Mouse (Mus musculus) adrenal gland, postnatal 36 days (tissue): ENCODE results near the gene Plekha6. TPM values are rescaled to one million over a fixed set of nuclear protein-coding genes. Genes with fewer than 3 reads are reported as not detected.
A peak's percentile ranks its signal among the peaks of the same experiment; 100 is the strongest.

Experiments
- DNase-seq, 2 experiments: peaks; one replicate each; pipeline ENCODE4 v3.0.0; 2021; ENCODE audit warnings: mixed read lengths in 1 of 2
- total RNA-seq, 2 experiments: library from RNA; stranded (reverse); gene quantifications; 2 replicates each; pipeline ENCODE4 v1.2.3; 2021

The Plekha6 gene
- total RNA-seq, 2 experiments from 2014 or later, result 14.3 to 18.8 TPM

- DNase-seq, result no peak
These were observed 18.7 kb downstream of the Plekha6 start for GRCm38 (mm10) chr1:133182706-133183095.

GRCm38 (mm10) chr1:133183141-133183925 is 19.3 kb downstream of the Plekha6 start:
- no peak for DNase-seq

- no peak for DNase-seq
These were observed 24.1 kb downstream of the Plekha6 start for GRCm38 (mm10) chr1:133187948-133188680.

- DNase-seq, result peak in 1 of 2 experiments; percentile 35
These were observed 24.7 kb downstream of the Plekha6 start for GRCm38 (mm10) chr1:133188719-133189118.

- no peak for DNase-seq
These were observed 25.5 kb downstream of the Plekha6 start for GRCm38 (mm10) chr1:133189471-133189870.

- no peak for DNase-seq
These were observed 26.5 kb downstream of the Plekha6 start for GRCm38 (mm10) chr1:133190550-133190949.

- no peak for DNase-seq
These were observed 32.2 kb downstream of the Plekha6 start for GRCm38 (mm10) chr1:133196181-133196580.

- no peak for DNase-seq
These were observed 33.3 kb downstream of the Plekha6 start for GRCm38 (mm10) chr1:133197266-133197665.

GRCm38 (mm10) chr1:133199706-133200105 is 35.7 kb downstream of the Plekha6 start:
- DNase-seq, result no peak

GRCm38 (mm10) chr1:133201499-133201898 is 37.5 kb downstream of the Plekha6 start:
- peak in 1 of 2 experiments; percentile 49 for DNase-seq

GRCm38 (mm10) chr1:133203701-133204100 is 39.7 kb downstream of the Plekha6 start:
- DNase-seq, result no peak

- DNase-seq, result peak; percentile 79
These were observed 40.4 kb downstream of the Plekha6 start for GRCm38 (mm10) chr1:133204341-133204849.

- DNase-seq, result no peak
These were observed 41.0 kb downstream of the Plekha6 start for GRCm38 (mm10) chr1:133204985-133205384.

GRCm38 (mm10) chr1:133208086-133208815 is 44.2 kb downstream of the Plekha6 start:
- no peak for DNase-seq

- no peak for DNase-seq
These were observed 45.0 kb downstream of the Plekha6 start for GRCm38 (mm10) chr1:133209036-133209435.

GRCm38 (mm10) chr1:133209482-133209881 is 45.5 kb downstream of the Plekha6 start:
- DNase-seq, result no peak

- DNase-seq, result peak; percentile 65 to 79
These were observed 46.0 kb downstream of the Plekha6 start for GRCm38 (mm10) chr1:133209901-133210516.

GRCm38 (mm10) chr1:133210766-133211165 is 46.8 kb downstream of the Plekha6 start:
- peak; percentile 85 to 88 for DNase-seq

GRCm38 (mm10) chr1:133212273-133212672 is 48.3 kb downstream of the Plekha6 start:
- DNase-seq, result no peak

GRCm38 (mm10) chr1:133213098-133213497 is 49.1 kb downstream of the Plekha6 start:
- no peak for DNase-seq

- no peak for DNase-seq
These were observed 49.9 kb downstream of the Plekha6 start for GRCm38 (mm10) chr1:133213901-133214300.
